In the genomic region with DNA sequence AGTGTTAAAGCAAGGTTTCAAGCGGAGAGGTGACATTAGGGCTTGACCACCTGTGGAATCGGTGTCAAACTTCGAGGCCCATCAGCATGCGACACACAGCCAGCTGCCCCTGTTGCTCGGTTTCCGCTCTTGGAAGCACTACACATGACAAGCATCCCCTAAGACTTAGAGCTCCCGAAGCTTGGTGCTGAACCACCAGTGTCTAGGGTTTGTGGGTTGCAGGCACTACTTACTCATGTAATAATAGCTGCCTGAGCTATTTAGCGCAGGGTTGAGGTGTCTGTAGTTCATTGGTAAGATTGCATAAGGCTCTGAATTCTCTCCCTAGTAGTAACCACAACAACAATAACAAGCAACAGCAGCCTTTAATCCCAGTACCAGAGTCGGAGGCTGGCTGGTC, we compare ENCODE assay signal across 8 mouse cellular contexts. TPM values are rescaled to one million over a fixed set of nuclear protein-coding genes. Genes with fewer than 3 reads are reported as not detected.
DNase-seq lines count a peak whose midpoint lies in the region; ATAC-seq lines count a peak whose summit lies in the region.

No protein-coding gene starts in this region.

- H3K27me3 ChIP-seq in hindbrain, embryonic 13.5 days: no peaks in the 10 kb centered on the region
- no peaks in the 10 kb centered on the region for H3K27me3 ChIP-seq in midbrain, embryonic 15.5 days (replicated peaks)

- no peak for ATAC-seq in CD4-positive, CD25-positive, alpha-beta regulatory T cell, adult 4 months
- no peak for ATAC-seq in hindbrain, embryonic 13.5 days (ENCODE audit: low FRiP score)
- no peak for ATAC-seq in midbrain, embryonic 15.5 days (replicated peaks)

- H3K9ac ChIP-seq in hindbrain, embryonic 13.5 days: no peak overlapping the region
- H3K9ac ChIP-seq in midbrain, embryonic 15.5 days: no peak overlapping the region

- DNase-seq in CD4-positive, CD25-positive, alpha-beta regulatory T cell, adult 2 months (ENCODE audit: low read depth, low spot score): peak; percentile 20
- peak; percentile 10 for DNase-seq in retina, postnatal 1 day
- no peak for DNase-seq in retina, embryonic 14.5 days (ENCODE audit: low spot score)
- no peak for DNase-seq in left cerebral cortex, adult 11 months (ENCODE audit: low spot score)
- DNase-seq in right cerebral cortex, postnatal 10 days (ENCODE audit: low spot score in 2 of 2): no peak

- H3K27ac ChIP-seq in hindbrain, embryonic 13.5 days: no peak overlapping the region
- H3K27ac ChIP-seq in midbrain, embryonic 15.5 days: no peak overlapping the region

- no peaks in the 10 kb centered on the region for H3K9me3 ChIP-seq in hindbrain, embryonic 13.5 days
- no peaks in the 10 kb centered on the region for H3K9me3 ChIP-seq in midbrain, embryonic 15.5 days

- peak overlapping the region; percentile 78 for H3K4me2 ChIP-seq in hindbrain, embryonic 13.5 days
- H3K4me2 ChIP-seq in midbrain, embryonic 15.5 days: peak overlapping the region; percentile 76

- H3K36me3 ChIP-seq in hindbrain, embryonic 13.5 days: no peaks in the 10 kb centered on the region
- H3K36me3 ChIP-seq in midbrain, embryonic 15.5 days (replicated peaks): no peaks in the 10 kb centered on the region

- WGBS in hindbrain, embryonic 13.5 days: 45% methylated on average over 9 of the region's 9 CpGs
- WGBS in midbrain, embryonic 15.5 days: 45% methylated on average over 9 of the region's 9 CpGs

- H3K4me3 ChIP-seq in hindbrain, embryonic 13.5 days: peak overlapping the region; percentile 90
- H3K4me3 ChIP-seq in midbrain, embryonic 15.5 days: peak overlapping the region; percentile 65

- peaks cover 15% of the 10 kb centered on the region for H3K4me1 ChIP-seq in hindbrain, embryonic 13.5 days (replicated peaks)
- peaks cover 12% of the 10 kb centered on the region for H3K4me1 ChIP-seq in midbrain, embryonic 15.5 days

RNA-seq across cellular contexts. Expression of gene R3hcc1l, which starts 1.2 kb away (rescaled TPM):
- polyA plus RNA-seq in CD4-positive, CD25-positive, alpha-beta regulatory T cell, adult 4 months (2017; shearing (Covaris generic)): 10 to 100 TPM; 50.1 to 53.5 TPM
- 15.8 and 18.1 TPM in 2 replicates for polyA plus RNA-seq in hindbrain, embryonic 13.5 days (2015; fragmentation: Nextera tagmentation; extraction: Ambion mirVana)
- polyA plus RNA-seq in midbrain, embryonic 15.5 days (2015; fragmentation: Nextera tagmentation; extraction: Ambion mirVana): 13.6 and 13.7 TPM in 2 replicates

Comparison
In these comparisons a context has a peak if more than half of its experiments do, and no peak if none do; other contexts are left out.
1. DNase-seq: peak in CD4-positive, CD25-positive, alpha-beta regulatory T cell, adult 2 months (single experiment) and retina, postnatal 1 day (single experiment); none in retina, embryonic 14.5 days (single experiment), left cerebral cortex, adult 11 months (single experiment) and right cerebral cortex, postnatal 10 days (0 of 2).